ENCODE assay signal across 16 mouse cellular contexts in genomic region chr3:27110860-27111259, GRCm38 (mm10). TPM values are rescaled to one million over a fixed set of nuclear protein-coding genes. Genes with fewer than 3 reads are reported as not detected.
A peak's percentile ranks its signal among the peaks of the same experiment; 100 is the strongest.
DNase-seq lines count a peak whose midpoint lies in the region; ATAC-seq and TF ChIP-seq lines count a peak whose summit lies in the region.
"Had no signal": no experiment of that assay in that cellular context is flagged by ENCODE, and none has a peak within 500 bp of the region (broad histone marks: within the 10 kb centered on the region; RNA-seq: fewer than 3 reads in every experiment).

No protein-coding gene starts in this region.

- no peaks in the 10 kb centered on the region for H3K9me3 ChIP-seq in kidney, postnatal 0 days (replicated peaks; ENCODE audit: low read length)
- H3K9me3 ChIP-seq: heart, embryonic 12.5 days; hindbrain, embryonic 13.5 days; liver, embryonic 15.5 days; neural tube, embryonic 12.5 days had no signal

- peaks cover 13% of the 10 kb centered on the region; the same call in 1 of the 2 replicates for H3K36me3 ChIP-seq in kidney, postnatal 0 days (ENCODE audit: insufficient read depth, low read length)

- no peak overlapping the region for H3K9ac ChIP-seq in kidney, postnatal 0 days (ENCODE audit: low read depth, low read length)
- H3K9ac ChIP-seq: heart, embryonic 12.5 days; hindbrain, embryonic 13.5 days; liver, embryonic 15.5 days; neural tube, embryonic 12.5 days had no signal

- no peak overlapping the region for H3K4me3 ChIP-seq in kidney, postnatal 0 days (replicated peaks; ENCODE audit: low read depth, low read length)
- H3K4me3 ChIP-seq: heart, embryonic 12.5 days; hindbrain, embryonic 13.5 days; liver, embryonic 15.5 days; neural tube, embryonic 12.5 days had no signal

- peak; percentile 18 for DNase-seq in embryo, embryonic 10.5 days (ENCODE audit: low spot score)
- DNase-seq in embryo, embryonic 10 days (ENCODE audit: low spot score), result no peak
- peak; percentile 63 for DNase-seq in kidney, postnatal 0 days (ENCODE audit: low spot score)
- no peak for DNase-seq in kidney, adult 8-10 months
- DNase-seq in 3T3-L1 (ENCODE audit: low read depth, low spot score), result peak; percentile 58
- peak; percentile 42 for DNase-seq in brain, adult 2 months (ENCODE audit: low read depth, low spot score)
- no peak for DNase-seq in right cerebral cortex, adult 18-20 months
- no peak for DNase-seq in layer of hippocampus, adult 9-11 months
- DNase-seq: adrenal gland, postnatal 25 days; cerebellum, adult 18-20 months; kidney, postnatal 25 days; thymus, postnatal 4 days had no signal

- TF ChIP-seq CTCF in kidney, postnatal 0 days (IDR thresholded peaks at IDR 0.05; ENCODE audit: low read depth), result peak; percentile 64

- no peak for ATAC-seq in kidney, postnatal 0 days (replicated peaks; ENCODE audit: low FRiP score, low read depth)

- no peaks in the 10 kb centered on the region for H3K4me1 ChIP-seq in kidney, postnatal 0 days (replicated peaks; ENCODE audit: insufficient read depth, low read length)
- H3K4me1 ChIP-seq: heart, embryonic 12.5 days; hindbrain, embryonic 13.5 days; liver, embryonic 15.5 days; neural tube, embryonic 12.5 days had no signal

- H3K4me2 ChIP-seq in kidney, postnatal 0 days (ENCODE audit: low read length), result no peak overlapping the region
- H3K4me2 ChIP-seq: heart, embryonic 12.5 days; hindbrain, embryonic 13.5 days; liver, embryonic 15.5 days; neural tube, embryonic 12.5 days had no signal

- no peaks in the 10 kb centered on the region for H3K27me3 ChIP-seq in kidney, postnatal 0 days (ENCODE audit: insufficient read depth, low read length)
- H3K27me3 ChIP-seq: heart, embryonic 12.5 days; hindbrain, embryonic 13.5 days; liver, embryonic 15.5 days; neural tube, embryonic 12.5 days had no signal

- no peak overlapping the region for H3K27ac ChIP-seq in kidney, postnatal 0 days
- H3K27ac ChIP-seq: hindbrain, embryonic 13.5 days; liver, embryonic 15.5 days; neural tube, embryonic 12.5 days had no signal

RNA-seq across cellular contexts. Expression of gene Ect2, which starts 42.8 kb away (rescaled TPM):
- 23.9 and 26.9 TPM in 2 replicates for polyA plus RNA-seq in kidney, postnatal 0 days (2015; fragmentation: Nextera tagmentation; extraction: Ambion mirVana)

Comparison
In these comparisons a context has a peak if more than half of its experiments do, and no peak if none do; other contexts are left out.
1. DNase-seq: peak in embryo, embryonic 10.5 days (single experiment), kidney, postnatal 0 days (single experiment), 3T3-L1 (single experiment) and brain, adult 2 months (single experiment); none in embryo, embryonic 10 days (single experiment), kidney, adult 8-10 months (0 of 2), right cerebral cortex, adult 18-20 months (single experiment) and layer of hippocampus, adult 9-11 months (single experiment).